Mouse (Mus musculus) limb, embryonic 11.5 days (tissue): ENCODE results near the gene Cfap97d1. TPM values are rescaled to one million over a fixed set of nuclear protein-coding genes. Genes with fewer than 3 reads are reported as not detected.

Source experiments
- ATAC-seq: fragments of 200-750 bp; cut with Nextera tagmentation; 2 replicates; pipeline ENCODE4 v1.8.0; 2017; ENCODE audit warnings: low read depth; ENCODE audit not compliant: insufficient number of reproducible peaks, low FRiP score, low TSS enrichment
- DNase-seq: peaks from one replicate; pipeline ENCODE4 v3.0.0-alpha.2; 2015; ENCODE audit warnings: low spot score
- H3K27ac ChIP-seq: fragments of 300-500 bp; sonication (generic); replicated peaks from 2 replicates; pipeline ENCODE4 v1.5.1; 2014; ENCODE audit warnings: low read depth, mild to moderate bottlenecking, low read length
- H3K27me3 ChIP-seq: fragments of 300-500 bp; sonication (generic); 2 replicates; pipeline ENCODE4 v1.6.1; 2014; ENCODE audit warnings: mild to moderate bottlenecking, low read length, mixed read lengths; ENCODE audit not compliant: control insufficient read depth, insufficient read depth
- H3K36me3 ChIP-seq: fragments of 300-500 bp; sonication (generic); 2 replicates; pipeline ENCODE4 v1.6.1; 2014; ENCODE audit warnings: mild to moderate bottlenecking, low read length, moderate library complexity, mixed read lengths; ENCODE audit not compliant: control insufficient read depth, insufficient read depth
- H3K4me1 ChIP-seq: fragments of 300-500 bp; sonication (generic); 2 replicates; pipeline ENCODE4 v1.6.1; 2014; ENCODE audit warnings: low read length, mixed read lengths; ENCODE audit not compliant: control insufficient read depth, insufficient read depth
- H3K4me2 ChIP-seq: fragments of 300-500 bp; sonication (generic); 2 replicates; pipeline ENCODE4 v1.6.1; 2014; ENCODE audit warnings: low read depth, mild to moderate bottlenecking, moderate library complexity; ENCODE audit not compliant: severe bottlenecking
- H3K4me3 ChIP-seq: fragments of 300-500 bp; sonication (generic); 2 replicates; pipeline ENCODE4 v1.5.1; 2014; ENCODE audit warnings: low read depth, low read length
- H3K9ac ChIP-seq: fragments of 300-500 bp; sonication (generic); 2 replicates; pipeline ENCODE4 v1.6.1; 2014; ENCODE audit warnings: mild to moderate bottlenecking, low read length
- H3K9me3 ChIP-seq: fragments of 300-500 bp; sonication (generic); 2 replicates; pipeline ENCODE4 v1.6.1; 2016; ENCODE audit warnings: low read length; ENCODE audit not compliant: control insufficient read depth
- WGBS: fragments of 180-500 bp; shearing (Covaris S2); extraction: QIAGEN DNeasy Blood & Tissue Kit; methylation state at CpG from one replicate; pipeline ENCODE4 v1.1.7; 2014; 5-methylcytosine and 5-hydroxymethylcytosine counted together
- polyA plus RNA-seq: library from polyadenylated mRNA; unstranded; fragments of >200 nt; fragmentation: Nextera tagmentation; extraction: Ambion mirVana; gene quantifications from 2 replicates; pipeline ENCODE4 v1.2.1, GENCODE M21; 2014

Gene Cfap97d1
- polyA plus RNA-seq, 1 experiment from 2014 or later: not detected

GRCm38 (mm10) chr11:102036336-102036735 is 52.3 kb downstream of the Cfap97d1 start:
- no peak for DNase-seq
- Histone ChIP-seq H3K4me1 (no peaks in the 10 kb centered on the region), H3K36me3 (no peaks in the 10 kb centered on the region), H3K9me3 (no peaks in the 10 kb centered on the region), H3K27ac (no peak overlapping the region), H3K9ac (no peak overlapping the region), H3K4me2 (no peak overlapping the region), H3K4me3 (no peak overlapping the region), H3K27me3 (no peaks in the 10 kb centered on the region)
- WGBS: 88% methylated on average over 7 of the region's 7 CpGs
- ATAC-seq: no peak

- H3K9ac ChIP-seq: no peak overlapping the region
- no peak for DNase-seq
- no peak overlapping the region for H3K4me2 ChIP-seq
- H3K4me1 ChIP-seq: no peaks in the 10 kb centered on the region
- H3K36me3 ChIP-seq: no peaks in the 10 kb centered on the region
- H3K9me3 ChIP-seq: no peaks in the 10 kb centered on the region
- 78% methylated on average over 6 of the region's 6 CpGs for WGBS
- ATAC-seq: no peak
- no peaks in the 10 kb centered on the region for H3K27me3 ChIP-seq
- H3K4me3 ChIP-seq: no peak overlapping the region
- H3K27ac ChIP-seq: no peak overlapping the region
Measured at GRCm38 (mm10) chr11:102037789-102038188, 53.7 kb downstream of the Cfap97d1 start.

- 75% methylated on average over 13 of the region's 13 CpGs for WGBS
- no peaks in the 10 kb centered on the region for H3K9me3 ChIP-seq
- no peaks in the 10 kb centered on the region for H3K36me3 ChIP-seq
- H3K27me3 ChIP-seq: no peaks in the 10 kb centered on the region
- ATAC-seq: no peak
- DNase-seq: no peak
- no peak overlapping the region for H3K4me2 ChIP-seq
- H3K9ac ChIP-seq: no peak overlapping the region
- H3K27ac ChIP-seq: no peak overlapping the region
- H3K4me1 ChIP-seq: no peaks in the 10 kb centered on the region
- no peak overlapping the region for H3K4me3 ChIP-seq
Measured at GRCm38 (mm10) chr11:102039487-102040137, 55.5 kb downstream of the Cfap97d1 start.

- H3K4me3 ChIP-seq: no peak overlapping the region
- no peaks in the 10 kb centered on the region for H3K27me3 ChIP-seq
- H3K4me2 ChIP-seq: no peak overlapping the region
- no peak overlapping the region for H3K9ac ChIP-seq
- 1% methylated on average over 9 of the region's 9 CpGs for WGBS
- no peaks in the 10 kb centered on the region for H3K4me1 ChIP-seq
- DNase-seq: peak; percentile 95
- ATAC-seq: peak; percentile 78
- no peak overlapping the region for H3K27ac ChIP-seq
- H3K9me3 ChIP-seq: peaks cover 1% of the 10 kb centered on the region; the same call in 1 of the 2 replicates
- H3K36me3 ChIP-seq: no peaks in the 10 kb centered on the region
Measured at GRCm38 (mm10) chr11:102040138-102040524, 56.1 kb downstream of the Cfap97d1 start.

- no peaks in the 10 kb centered on the region for H3K4me1 ChIP-seq
- 63% methylated on average over 4 of the region's 4 CpGs for WGBS
- no peaks in the 10 kb centered on the region for H3K36me3 ChIP-seq
- H3K27me3 ChIP-seq: no peaks in the 10 kb centered on the region
- H3K9ac ChIP-seq: no peak overlapping the region
- H3K4me2 ChIP-seq: no peak overlapping the region
- H3K9me3 ChIP-seq: peaks cover 5% of the 10 kb centered on the region; the same call in 1 of the 2 replicates
- no peak overlapping the region for H3K4me3 ChIP-seq
- no peak for ATAC-seq
- no peak for DNase-seq
- H3K27ac ChIP-seq: no peak overlapping the region
Measured at GRCm38 (mm10) chr11:102040646-102041045, 56.6 kb downstream of the Cfap97d1 start.

GRCm38 (mm10) chr11:102041350-102041949 is 57.4 kb downstream of the Cfap97d1 start, which contains the start of gene Cd300lg:
Gene Cd300lg (plus strand): TSS chr11:102041509.
- WGBS: 58% methylated on average over 5 of the region's 5 CpGs
- H3K36me3 ChIP-seq: no peaks in the 10 kb centered on the region
- no peaks in the 10 kb centered on the region for H3K4me1 ChIP-seq
- H3K4me3 ChIP-seq: no peak within 1 kb of the TSS
- no peak for ATAC-seq
- no peak within 1 kb of the TSS for H3K9ac ChIP-seq
- DNase-seq: no peak
- H3K4me2 ChIP-seq: no peak within 1 kb of the TSS
- H3K27me3 ChIP-seq: no peaks in the 10 kb centered on the region
- no peak within 1 kb of the TSS for H3K27ac ChIP-seq
- H3K9me3 ChIP-seq: peaks cover 8% of the 10 kb centered on the region; the same call in 1 of the 2 replicates

Other genes with a start within 250 kb of the Cfap97d1 start
- gene Etv4, start 198.9 kb upstream of the Cfap97d1 start, polyA plus RNA-seq: 27.6 and 29.3 TPM in 2 replicates
- gene Meox1, start 89.9 kb upstream of the Cfap97d1 start, polyA plus RNA-seq: 10.7 and 12.6 TPM in 2 replicates
- 0.41 and 0.43 TPM in 2 replicates for gene Sost, start 17.3 kb upstream of the Cfap97d1 start, polyA plus RNA-seq
- 9.8 and 11.3 TPM in 2 replicates for gene Dusp3, start 2.7 kb downstream of the Cfap97d1 start, polyA plus RNA-seq
- gene Mpp3, start 44.2 kb downstream of the Cfap97d1 start, polyA plus RNA-seq: 11.3 and 12.7 TPM in 2 replicates
- 0.35 and 0.47 TPM in 2 replicates for gene Cd300lg, start 57.2 kb downstream of the Cfap97d1 start, polyA plus RNA-seq
- gene Mpp2, start 104.2 kb downstream of the Cfap97d1 start, polyA plus RNA-seq: 9.1 and 10.7 TPM in 2 replicates
- gene Ppy, start 117.0 kb downstream of the Cfap97d1 start, polyA plus RNA-seq: not detected in 2 replicates
- gene Pyy, start 123.6 kb downstream of the Cfap97d1 start, polyA plus RNA-seq: not detected in 2 replicates
- 0.08 and 0.13 TPM in 2 replicates for gene Nags, start 161.2 kb downstream of the Cfap97d1 start, polyA plus RNA-seq
- 39.3 and 41.2 TPM in 2 replicates for gene Tmem101, start 172.1 kb downstream of the Cfap97d1 start, polyA plus RNA-seq
- gene Lsm12, start 201.0 kb downstream of the Cfap97d1 start, polyA plus RNA-seq: 74.5 and 88.5 TPM in 2 replicates
- gene G6pc3, start 205.3 kb downstream of the Cfap97d1 start, polyA plus RNA-seq: 39.8 and 41.9 TPM in 2 replicates
- 21.3 and 24.0 TPM in 2 replicates for gene Hdac5, start 245.9 kb downstream of the Cfap97d1 start, polyA plus RNA-seq